Mouse (Mus musculus) heart, postnatal 0 days (tissue): ENCODE data around the gene 9930021J03Rik.

Experiments
- CTCF ChIP-seq: IDR thresholded peaks from 2 replicates; pipeline ENCODE4 v1.5.1; 2016; ENCODE audit warnings: antibody characterized with exemption, control low read depth, low read depth
- EP300 ChIP-seq: IDR thresholded peaks from 2 replicates; pipeline ENCODE4 v1.6.1; 2016; ENCODE audit warnings: antibody characterized with exemption, low read depth

GRCm38 (mm10) chr19:29672660-29673059 is 133.1 kb downstream of the 9930021J03Rik start:
- TF ChIP-seq CTCF = no peak
- no peak for TF ChIP-seq EP300
